Mouse (Mus musculus): Measurements from ENCODE around the gene Cit. TPM values are rescaled to one million over a fixed set of nuclear protein-coding genes. Genes with fewer than 3 reads are reported as not detected.

The Cit gene
- total and polyA plus RNA-seq, 3 experiments: 21.5 to 32.9 (median 24.1) TPM

GRCm38 (mm10) chr5:116004271-116004670, 159.2 kb downstream of the Cit start:
- Histone ChIP-seq H3K9ac (ENCODE audit: control insufficient read depth, low read depth, low read length, poor library complexity, severe bottlenecking) (no peak overlapping the region), H3K4me1 (ENCODE audit: control insufficient read depth in 1 of 2, insufficient read depth in 2 of 2, low read length in 2 of 2) (peaks cover 3 to 12% of the 10 kb centered on the region in 2 experiments; a peak in 3 of 4 replicates), H3K27ac (ENCODE audit: control insufficient read depth, low read depth, low read length) (no peak overlapping the region), H3K4me3 (ENCODE audit: control insufficient read depth in 1 of 2, insufficient read depth in 1 of 2, low read depth in 2 of 2, low read length in 2 of 2) (no peak overlapping the region), H3K9me3 (replicated peaks; ENCODE audit: insufficient read depth, low read length) (no peaks in the 10 kb centered on the region), H3K79me2 (ENCODE audit: control insufficient read depth, insufficient read depth, low read length, poor library complexity) (no peaks in the 10 kb centered on the region), H3K36me3 (ENCODE audit: control insufficient read depth in 1 of 2, insufficient read depth in 2 of 2, low read length in 2 of 2) (peaks cover 0 to 4% of the 10 kb centered on the region in 2 experiments; a peak in 3 of 4 replicates), H3K27me3 (ENCODE audit: control insufficient read depth in 1 of 2, insufficient read depth in 2 of 2, low read length in 2 of 2) (no peaks in the 10 kb centered on the region)
- DNase-seq (ENCODE audit: low read depth, low spot score): no peak
- no peak for TF ChIP-seq USF2 (IDR thresholded peaks at IDR 0.05; ENCODE audit: borderline replicate concordance in 1 of 2, insufficient read depth in 1 of 2, low read depth in 1 of 2, low read length in 2 of 2)
- no peak for TF ChIP-seq RCOR1 (IDR thresholded peaks at IDR 0.05; ENCODE audit: low read depth, low read length)
- TF ChIP-seq POLR2AphosphoS2 (IDR thresholded peaks at IDR 0.05; ENCODE audit: low read length): no peak
- no peak for TF ChIP-seq ELF1 (IDR thresholded peaks at IDR 0.05; ENCODE audit: low read depth, low read length)
- no peak for TF ChIP-seq RAD21 (IDR thresholded peaks at IDR 0.05; ENCODE audit: low read depth, low read length)
- no peak for TF ChIP-seq E2F4 (IDR thresholded peaks at IDR 0.05; ENCODE audit: borderline replicate concordance, low read depth, low read length)

GRCm38 (mm10) chr5:116006324-116007099, 161.4 kb downstream of the Cit start:
- H3K4me3 ChIP-seq (ENCODE audit: control insufficient read depth in 1 of 2, insufficient read depth in 1 of 2, low read depth in 2 of 2, low read length in 2 of 2): no peak overlapping the region
- H3K27ac ChIP-seq (ENCODE audit: control insufficient read depth, low read depth, low read length): no peak overlapping the region
- DNase-seq (ENCODE audit: low read depth, low spot score): peak; percentile 65
- H3K27me3 ChIP-seq (ENCODE audit: control insufficient read depth in 1 of 2, insufficient read depth in 2 of 2, low read length in 2 of 2): no peaks in the 10 kb centered on the region
- no peaks in the 10 kb centered on the region for H3K9me3 ChIP-seq (replicated peaks; ENCODE audit: insufficient read depth, low read length)
- H3K4me1 ChIP-seq (ENCODE audit: control insufficient read depth in 1 of 2, insufficient read depth in 2 of 2, low read length in 2 of 2): peaks cover 3 to 15% of the 10 kb centered on the region in 2 experiments; a peak in 3 of 4 replicates
- no peak overlapping the region for H3K9ac ChIP-seq (ENCODE audit: control insufficient read depth, low read depth, low read length, poor library complexity, severe bottlenecking)
- no peak for TF ChIP-seq JUND (IDR thresholded peaks at IDR 0.05; ENCODE audit: low read depth, low read length)
- no peak for TF ChIP-seq KAT2A (conservative IDR thresholded peaks at IDR 0.05; ENCODE audit: low read depth, low read length)
- peak; percentile 72; the same call in 1 of the 2 replicates for TF ChIP-seq ZNF384 (IDR thresholded peaks at IDR 0.05; ENCODE audit: low read depth, low read length)
- TF ChIP-seq POLR2A (IDR thresholded peaks at IDR 0.05; ENCODE audit: control insufficient read depth in 1 of 2, insufficient read depth in 1 of 2, low read depth in 1 of 2, low read length in 2 of 2, poor library complexity in 1 of 2): no peak
- TF ChIP-seq RAD21 (IDR thresholded peaks at IDR 0.05; ENCODE audit: low read depth, low read length): peak; percentile 6; the same call in 1 of the 2 replicates
- TF ChIP-seq TCF12 (IDR thresholded peaks at IDR 0.05; ENCODE audit: low read depth, low read length): no peak
- peak; percentile 45 for TF ChIP-seq SMC3 (IDR thresholded peaks at IDR 0.05; ENCODE audit: low read depth, low read length)
- TF ChIP-seq MXI1 (IDR thresholded peaks at IDR 0.05; ENCODE audit: low read depth, low read length): no peak
- TF ChIP-seq MYC (IDR thresholded peaks at IDR 0.05; ENCODE audit: low read depth, low read length): no peak
- TF ChIP-seq MAFK (IDR thresholded peaks at IDR 0.05; ENCODE audit: borderline replicate concordance, low read depth, low read length): no peak
- peak; percentile 23 to 50 (median 36); a peak in 5 of 6 replicates for TF ChIP-seq CTCF (IDR thresholded peaks at IDR 0.05 in 2 of 3, conservative IDR thresholded peaks at IDR 0.05 in 1 of 3; ENCODE audit: control insufficient read depth in 1 of 3, insufficient read depth in 1 of 3, low read depth in 2 of 3, low read length in 3 of 3, poor library complexity in 1 of 3, severe bottlenecking in 1 of 3)
- TF ChIP-seq TBP (IDR thresholded peaks at IDR 0.05; ENCODE audit: low read depth, low read length): no peak
- TF ChIP-seq UBTF (IDR thresholded peaks at IDR 0.05; ENCODE audit: borderline replicate concordance, insufficient read depth, low read depth, low read length): no peak
- no peak for TF ChIP-seq USF1 (IDR thresholded peaks at IDR 0.05; ENCODE audit: low read depth, low read length)
- TF ChIP-seq E2F4 (IDR thresholded peaks at IDR 0.05; ENCODE audit: borderline replicate concordance, low read depth, low read length): no peak
- TF ChIP-seq SIN3A (IDR thresholded peaks at IDR 0.05; ENCODE audit: low read length): no peak
- no peak for TF ChIP-seq CHD1 (IDR thresholded peaks at IDR 0.05; ENCODE audit: low read depth, low read length)
- TF ChIP-seq POLR2AphosphoS2 (IDR thresholded peaks at IDR 0.05; ENCODE audit: low read length): no peak
- no peak for TF ChIP-seq HCFC1 (IDR thresholded peaks at IDR 0.05; ENCODE audit: low read depth, low read length)
- TF ChIP-seq TAL1 (IDR thresholded peaks at IDR 0.05; ENCODE audit: low read length): no peak
- no peak for TF ChIP-seq BHLHE40 (IDR thresholded peaks at IDR 0.05; ENCODE audit: borderline replicate concordance, low read depth, low read length)
- TF ChIP-seq MAX (IDR thresholded peaks at IDR 0.05; ENCODE audit: low read length): no peak
- TF ChIP-seq ZMIZ1 (IDR thresholded peaks at IDR 0.05; ENCODE audit: low read depth, low read length): no peak
- TF ChIP-seq USF2 (IDR thresholded peaks at IDR 0.05; ENCODE audit: borderline replicate concordance in 1 of 2, insufficient read depth in 1 of 2, low read depth in 1 of 2, low read length in 2 of 2): no peak
- no peaks in the 10 kb centered on the region for H3K79me2 ChIP-seq (ENCODE audit: control insufficient read depth, insufficient read depth, low read length, poor library complexity)
- H3K36me3 ChIP-seq (ENCODE audit: control insufficient read depth in 1 of 2, insufficient read depth in 2 of 2, low read length in 2 of 2): peaks cover 0 to 4% of the 10 kb centered on the region in 2 experiments; a peak in 3 of 4 replicates

Data from MEL (cell line).